Mouse (Mus musculus) G1E-ER4 (cell line): Measurements from ENCODE around the gene Gm28539. TPM values are rescaled to one million over a fixed set of nuclear protein-coding genes. Genes with fewer than 3 reads are reported as not detected.

Source experiments
- GATA1 ChIP-seq: IDR thresholded peaks from one replicate; pipeline ENCODE4 v1.8.0; 2012; ENCODE audit warnings: low read length, inconsistent platforms
- polyA plus RNA-seq: library from polyadenylated mRNA; stranded (reverse); fragments of >175 nt; gene quantifications from 2 replicates; pipeline ENCODE4 v1.2.3, GENCODE M21; 2012

Gm28539 gene
- polyA plus RNA-seq, 1 experiment, result not detected

- no peak for TF ChIP-seq GATA1
Observed at GRCm38 (mm10) chr16:18828630-18829029, 7.8 kb upstream of the Gm28539 start.

- TF ChIP-seq GATA1, result no peak
Observed at GRCm38 (mm10) chr16:18829102-18829501, 7.3 kb upstream of the Gm28539 start.

GRCm38 (mm10) chr16:18833486-18833885 is 2.9 kb upstream of the Gm28539 start:
- no peak for TF ChIP-seq GATA1

- no peak for TF ChIP-seq GATA1
Observed at GRCm38 (mm10) chr16:18836073-18836467, 314 bp upstream of the Gm28539 start.

- TF ChIP-seq GATA1, result no peak
Observed at GRCm38 (mm10) chr16:18838346-18838745, 2.0 kb downstream of the Gm28539 start.

GRCm38 (mm10) chr16:18846301-18846820 is 10.0 kb downstream of the Gm28539 start:
- TF ChIP-seq GATA1, result no peak

GRCm38 (mm10) chr16:18858551-18858950 is 22.2 kb downstream of the Gm28539 start:
- no peak for TF ChIP-seq GATA1

GRCm38 (mm10) chr16:18860186-18860585 is 23.8 kb downstream of the Gm28539 start:
- TF ChIP-seq GATA1, result no peak

GRCm38 (mm10) chr16:18876091-18876441 is 39.7 kb downstream of the Gm28539 start:
- no peak for TF ChIP-seq GATA1

GRCm38 (mm10) chr16:18876442-18877308 is 40.3 kb downstream of the Gm28539 start, which contains the start of the genes Mrpl40 and Hira:
Gene Mrpl40 (minus strand): TSS chr16:18876862.
Gene Hira (plus strand): TSS chr16:18877037.
- TF ChIP-seq GATA1, result no peak

GRCm38 (mm10) chr16:18877386-18878090 is 41.2 kb downstream of the Gm28539 start:
- TF ChIP-seq GATA1, result no peak

- TF ChIP-seq GATA1, result no peak
Observed at GRCm38 (mm10) chr16:18878091-18878720, 41.8 kb downstream of the Gm28539 start.

- no peak for TF ChIP-seq GATA1
Observed at GRCm38 (mm10) chr16:18884044-18884443, 47.7 kb downstream of the Gm28539 start.

GRCm38 (mm10) chr16:18893840-18894372 is 57.5 kb downstream of the Gm28539 start:
- TF ChIP-seq GATA1, result no peak

- TF ChIP-seq GATA1, result no peak
Observed at GRCm38 (mm10) chr16:18895249-18895648, 58.9 kb downstream of the Gm28539 start.

GRCm38 (mm10) chr16:18896429-18896828 is 60.0 kb downstream of the Gm28539 start:
- TF ChIP-seq GATA1, result no peak
